Mouse (Mus musculus) kidney, embryonic 14.5 days (tissue): ENCODE measurements around the gene Pdpk1. TPM values are rescaled to one million over a fixed set of nuclear protein-coding genes. Genes with fewer than 3 reads are reported as not detected.
"Not testable (repeated sequence)": the region's sequence is repeated elsewhere in the genome, so short reads cannot be mapped to it uniquely, and the experiment has no call there.

Source experiments
- ATAC-seq: fragments of 200-750 bp; cut with Nextera tagmentation; 2 replicates; pipeline ENCODE4 v1.8.0; 2017; ENCODE audit warnings: moderate number of reproducible peaks, mild to moderate bottlenecking, moderate TSS enrichment, moderate library complexity; ENCODE audit not compliant: low FRiP score, low TSS enrichment
- H3K27ac ChIP-seq: fragments of 300-500 bp; sonication (generic); 2 replicates; pipeline ENCODE4 v1.5.1; 2014; ENCODE audit warnings: low read depth, mild to moderate bottlenecking, low read length, moderate library complexity, mixed read lengths
- H3K27me3 ChIP-seq: fragments of 300-500 bp; sonication (generic); 2 replicates; pipeline ENCODE4 v1.6.1; 2014; ENCODE audit warnings: mild to moderate bottlenecking, low read length; ENCODE audit not compliant: control insufficient read depth, insufficient read depth
- H3K36me3 ChIP-seq: fragments of 300-500 bp; sonication (generic); 2 replicates; pipeline ENCODE4 v1.6.1; 2014; ENCODE audit warnings: low read length, mixed read lengths; ENCODE audit not compliant: control insufficient read depth, insufficient read depth
- H3K4me1 ChIP-seq: fragments of 300-500 bp; sonication (generic); 2 replicates; pipeline ENCODE4 v1.6.1; 2014; ENCODE audit warnings: low read length, mixed read lengths; ENCODE audit not compliant: control insufficient read depth, insufficient read depth
- H3K4me2 ChIP-seq: fragments of 300-500 bp; sonication (generic); replicated peaks from 2 replicates; pipeline ENCODE4 v1.6.1; 2014; ENCODE audit warnings: low read depth, mild to moderate bottlenecking, low read length
- H3K4me3 ChIP-seq: fragments of 300-500 bp; sonication (generic); 2 replicates; pipeline ENCODE4 v1.5.1; 2014; ENCODE audit warnings: mild to moderate bottlenecking, low read length
- H3K9ac ChIP-seq: fragments of 300-500 bp; sonication (generic); 2 replicates; pipeline ENCODE4 v1.6.1; 2014; ENCODE audit warnings: low read depth, mild to moderate bottlenecking, low read length, moderate library complexity
- H3K9me3 ChIP-seq: fragments of 300-500 bp; sonication (generic); 2 replicates; pipeline ENCODE4 v1.6.1; 2016; ENCODE audit warnings: low read length; ENCODE audit not compliant: control insufficient read depth
- WGBS: fragments of 180-500 bp; shearing (Covaris S2); extraction: QIAGEN DNeasy Blood & Tissue Kit; methylation state at CpG from one replicate; pipeline ENCODE4 v1.1.7; 2014; 5-methylcytosine and 5-hydroxymethylcytosine counted together
- polyA plus RNA-seq: library from polyadenylated mRNA; unstranded; fragments of >200 nt; fragmentation: Nextera tagmentation; extraction: Ambion mirVana; gene quantifications from 2 replicates; pipeline ENCODE4 v1.2.1, GENCODE M21; 2014

Pdpk1 gene
- polyA plus RNA-seq, 1 experiment from 2014 or later: 44.0 TPM

GRCm38 (mm10) chr17:24139968-24140367 lies 10.8 kb downstream of the Pdpk1 start:
- no peak overlapping the region for H3K27ac ChIP-seq

DNA sequence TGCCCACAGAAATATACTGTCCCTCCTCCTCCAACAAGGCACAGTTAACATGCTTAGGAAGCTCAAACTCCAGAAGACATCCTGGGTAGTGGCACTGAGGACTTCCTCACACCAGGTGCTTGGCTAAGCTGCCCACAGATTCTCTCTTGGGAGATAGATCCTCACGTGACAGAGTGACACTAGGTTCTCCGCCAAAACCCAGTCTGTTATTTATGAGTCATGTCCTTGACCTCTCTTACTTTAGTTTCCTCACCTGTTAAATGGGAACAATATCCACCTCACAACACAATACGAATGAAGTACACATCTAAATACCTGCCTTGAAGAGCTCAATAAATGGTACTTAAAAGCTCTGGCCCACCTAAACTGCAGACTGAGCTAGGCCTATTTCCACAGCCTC lies 11.5 kb downstream of the Pdpk1 start:
- H3K27ac ChIP-seq: no peak overlapping the region
- no peak for ATAC-seq
- H3K36me3 ChIP-seq: no peaks in the 10 kb centered on the region
- 73% methylated on average over 3 of the region's 3 CpGs for WGBS
- H3K9ac ChIP-seq: no peak overlapping the region
- peaks cover 9% of the 10 kb centered on the region for H3K4me1 ChIP-seq
- no peaks in the 10 kb centered on the region for H3K27me3 ChIP-seq
- H3K4me2 ChIP-seq: no peak overlapping the region
- H3K9me3 ChIP-seq: no peaks in the 10 kb centered on the region
- no peak overlapping the region for H3K4me3 ChIP-seq

More at GRCm38 (mm10) chr17:24139968-24140367, 10.8 kb downstream of the Pdpk1 start:
- Histone ChIP-seq H3K36me3 (no peaks in the 10 kb centered on the region), H3K27me3 (no peaks in the 10 kb centered on the region), H3K9ac (peak overlapping the region; percentile 92; the same call in 1 of the 2 replicates), H3K4me2 (peak overlapping the region; percentile 74), H3K9me3 (no peaks in the 10 kb centered on the region), H3K4me1 (peaks cover 9% of the 10 kb centered on the region), H3K4me3 (peak overlapping the region; percentile 99; the same call in 1 of the 2 replicates)
- WGBS: 85% methylated on average over 4 of the region's 4 CpGs
- no peak for ATAC-seq

DNA sequence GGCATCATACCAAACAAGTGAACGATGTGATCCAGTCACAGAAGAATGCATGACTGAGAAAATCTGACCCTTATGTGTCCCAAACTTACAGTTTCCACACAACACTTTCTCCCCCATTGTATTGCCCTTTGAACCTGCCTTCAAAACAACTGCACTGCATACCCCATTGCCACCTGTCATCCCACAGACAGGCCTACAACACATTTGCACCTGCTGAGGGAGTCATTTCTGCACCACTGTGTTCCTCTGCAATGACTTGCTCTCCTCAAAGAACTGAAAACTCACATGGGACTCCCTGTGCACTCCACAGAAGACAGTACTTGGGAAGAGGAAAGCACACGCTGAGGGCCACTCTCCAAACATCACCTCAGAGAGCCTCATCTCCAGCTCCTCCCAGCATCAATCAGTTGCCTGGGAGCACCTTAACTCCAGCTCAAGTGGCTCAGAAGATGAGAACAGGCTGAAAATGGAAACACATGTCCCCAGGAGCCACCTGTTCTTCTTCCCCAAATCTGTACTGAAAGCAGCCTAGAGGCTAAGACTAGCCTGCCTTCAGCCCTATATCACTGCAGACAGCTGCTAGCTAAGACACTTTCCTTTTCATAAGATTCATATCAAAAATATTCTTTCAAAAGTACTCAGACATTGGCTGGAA lies 13.4 kb downstream of the Pdpk1 start:
- Histone ChIP-seq H3K36me3 (no peaks in the 10 kb centered on the region), H3K9me3 (no peaks in the 10 kb centered on the region), H3K27me3 (no peaks in the 10 kb centered on the region), H3K27ac (no peak overlapping the region), H3K4me2 (no peak overlapping the region), H3K9ac (no peak overlapping the region), H3K4me3 (no peak overlapping the region), H3K4me1 (peaks cover 9% of the 10 kb centered on the region)
- no peak for ATAC-seq
- whole genome bisulfite sequencing: 76% methylated on average over 2 of the region's 2 CpGs

- Histone ChIP-seq H3K27me3 (no peaks in the 10 kb centered on the region), H3K4me1 (no peaks in the 10 kb centered on the region), H3K9me3 (no peaks in the 10 kb centered on the region), H3K4me3 (no peak overlapping the region), H3K9ac (no peak overlapping the region), H3K27ac (no peak overlapping the region), H3K4me2 (no peak overlapping the region), H3K36me3 (no peaks in the 10 kb centered on the region)
- ATAC-seq: no peak
These were observed 16.7 kb downstream of the Pdpk1 start for GRCm38 (mm10) chr17:24134062-24134461.

DNA sequence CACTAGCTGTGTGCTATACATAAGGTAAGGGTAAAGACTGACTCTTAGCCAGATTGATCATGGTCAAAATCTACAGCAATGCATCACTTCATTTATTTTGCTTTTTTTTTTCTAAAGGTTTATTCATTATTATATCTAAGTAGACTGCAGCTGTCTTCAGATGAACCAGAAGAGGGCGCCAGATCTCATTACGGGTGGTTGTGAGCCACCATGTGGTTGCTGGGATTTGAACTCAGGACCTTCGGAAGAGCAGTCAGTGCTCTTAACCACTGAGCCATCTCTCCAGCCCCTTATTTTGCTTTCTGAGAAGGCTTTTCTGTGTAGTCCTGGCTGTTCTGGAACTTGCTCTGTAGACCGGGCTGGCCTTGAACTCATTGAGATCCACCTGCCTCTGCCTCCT lies 17.8 kb downstream of the Pdpk1 start:
- H3K9me3 ChIP-seq, H3K27me3 ChIP-seq, H3K9ac ChIP-seq, ATAC-seq, H3K36me3 ChIP-seq, H3K4me3 ChIP-seq, H3K4me2 ChIP-seq, H3K27ac ChIP-seq, H3K4me1 ChIP-seq: not testable (repeated sequence)
- WGBS: 90% methylated on average over 4 of the region's 4 CpGs

DNA sequence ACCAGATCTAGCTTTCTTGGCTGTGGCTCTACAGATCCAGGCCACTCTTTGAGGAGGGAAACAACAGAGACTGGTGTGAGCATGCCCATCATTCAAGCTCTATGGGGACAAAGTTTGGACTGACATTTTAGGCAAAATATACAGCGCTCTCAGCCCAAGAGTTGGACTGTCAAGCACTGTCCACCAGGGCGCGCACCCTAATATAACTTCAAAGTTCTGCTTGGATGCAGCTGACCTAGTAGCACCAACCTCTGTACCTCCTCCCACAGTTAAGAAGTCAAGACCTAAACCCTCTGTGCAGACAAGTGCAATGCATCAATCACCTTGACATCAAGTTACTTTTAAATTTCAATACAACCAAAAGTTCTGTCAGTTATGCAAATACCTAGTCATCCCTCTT lies 19.2 kb downstream of the Pdpk1 start:
- no peaks in the 10 kb centered on the region for H3K4me1 ChIP-seq
- ATAC-seq: no peak
- no peak overlapping the region for H3K27ac ChIP-seq
- no peak overlapping the region for H3K9ac ChIP-seq
- no peaks in the 10 kb centered on the region for H3K27me3 ChIP-seq
- no peak overlapping the region for H3K4me2 ChIP-seq
- H3K36me3 ChIP-seq: no peaks in the 10 kb centered on the region
- H3K9me3 ChIP-seq: no peaks in the 10 kb centered on the region
- no peak overlapping the region for H3K4me3 ChIP-seq
- WGBS: 68% methylated on average over 3 of the region's 3 CpGs

GRCm38 (mm10) chr17:24129246-24129645 lies 21.5 kb downstream of the Pdpk1 start:
- H3K36me3 ChIP-seq, H3K27ac ChIP-seq, H3K4me2 ChIP-seq, H3K4me3 ChIP-seq, H3K9ac ChIP-seq, H3K9me3 ChIP-seq, H3K4me1 ChIP-seq, H3K27me3 ChIP-seq, ATAC-seq: not testable (repeated sequence)
- 92% methylated on average over 4 of the region's 4 CpGs for WGBS

DNA sequence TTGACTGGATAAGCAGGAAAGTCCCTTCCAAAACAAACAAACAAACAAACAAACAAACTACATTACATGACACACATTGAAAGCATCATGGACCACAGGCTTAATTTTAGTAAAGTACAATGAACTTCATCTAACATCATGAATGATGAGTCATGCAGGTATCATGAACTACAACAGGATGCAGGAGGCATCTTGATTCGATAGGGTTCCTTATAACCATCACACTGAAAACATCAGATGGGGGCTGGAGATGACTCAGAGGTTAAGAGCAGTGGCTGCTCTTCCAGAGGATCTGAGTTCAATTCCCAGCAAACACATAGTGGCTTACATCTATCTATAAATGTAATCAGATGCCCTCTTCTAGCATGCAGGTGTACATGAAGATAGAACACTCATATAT lies 23.1 kb downstream of the Pdpk1 start:
- WGBS: 91% methylated on average over 1 of the region's 1 CpGs
- no peaks in the 10 kb centered on the region for H3K27me3 ChIP-seq
- H3K4me2 ChIP-seq: no peak overlapping the region
- no peaks in the 10 kb centered on the region for H3K36me3 ChIP-seq
- no peak overlapping the region for H3K9ac ChIP-seq
- H3K4me1 ChIP-seq: no peaks in the 10 kb centered on the region
- no peak for ATAC-seq
- H3K4me3 ChIP-seq: no peak overlapping the region
- no peak overlapping the region for H3K27ac ChIP-seq
- no peaks in the 10 kb centered on the region for H3K9me3 ChIP-seq

- Histone ChIP-seq H3K9ac (no peak overlapping the region), H3K36me3 (no peaks in the 10 kb centered on the region), H3K4me2 (no peak overlapping the region), H3K9me3 (no peaks in the 10 kb centered on the region), H3K27me3 (no peaks in the 10 kb centered on the region), H3K27ac (no peak overlapping the region), H3K4me1 (no peaks in the 10 kb centered on the region), H3K4me3 (no peak overlapping the region)
- ATAC-seq: no peak
- WGBS: 78% methylated on average over 3 of the region's 3 CpGs
These were observed 23.9 kb downstream of the Pdpk1 start for GRCm38 (mm10) chr17:24126801-24127200.
